Mouse (Mus musculus) embryonic facial prominence, embryonic 12.5 days (tissue): ENCODE results near the gene Btbd35f14. TPM values are rescaled to one million over a fixed set of nuclear protein-coding genes. Genes with fewer than 3 reads are reported as not detected.
"Not testable (repeated sequence)": the region's sequence is repeated elsewhere in the genome, so short reads cannot be mapped to it uniquely, and the experiment has no call there.

Experiments
- ATAC-seq: fragments of 200-750 bp; cut with Nextera tagmentation; 2 replicates; pipeline ENCODE4 v1.8.0; 2017; ENCODE audit not compliant: insufficient number of reproducible peaks, insufficient read depth, low FRiP score, low TSS enrichment
- H3K27ac ChIP-seq: fragments of 300-500 bp; sonication (generic); 2 replicates; pipeline ENCODE4 v1.5.1; 2016; ENCODE audit warnings: mild to moderate bottlenecking
- H3K27me3 ChIP-seq: fragments of 300-500 bp; sonication (generic); 2 replicates; pipeline ENCODE4 v1.6.1; 2016; ENCODE audit warnings: mild to moderate bottlenecking, moderate library complexity
- H3K36me3 ChIP-seq: fragments of 300-500 bp; sonication (generic); 2 replicates; pipeline ENCODE4 v1.6.1; 2016; ENCODE audit warnings: mild to moderate bottlenecking
- H3K4me1 ChIP-seq: fragments of 300-500 bp; sonication (generic); 2 replicates; pipeline ENCODE4 v1.6.1; 2016
- H3K4me2 ChIP-seq: fragments of 300-500 bp; sonication (generic); replicated peaks from 2 replicates; pipeline ENCODE4 v1.6.1; 2016; ENCODE audit warnings: mild to moderate bottlenecking, moderate library complexity
- H3K4me3 ChIP-seq: fragments of 300-500 bp; sonication (generic); 2 replicates; pipeline ENCODE4 v1.5.1; 2016; ENCODE audit warnings: mild to moderate bottlenecking
- H3K9ac ChIP-seq: fragments of 300-500 bp; sonication (generic); 2 replicates; pipeline ENCODE4 v1.6.1; 2016; ENCODE audit warnings: mild to moderate bottlenecking, moderate library complexity
- H3K9me3 ChIP-seq: fragments of 300-500 bp; sonication (generic); 2 replicates; pipeline ENCODE4 v1.6.1; 2016; ENCODE audit warnings: mild to moderate bottlenecking, moderate library complexity
- WGBS: fragments of 180-500 bp; shearing (Covaris S2); methylation state at CpG from one replicate; pipeline ENCODE4 v1.1.7; 2016; 5-methylcytosine and 5-hydroxymethylcytosine counted together
- polyA plus RNA-seq: library from polyadenylated mRNA; unstranded; fragments of >200 nt; fragmentation: Nextera tagmentation; extraction: Ambion mirVana; gene quantifications from 2 replicates; pipeline ENCODE4 v1.2.1, GENCODE M21; 2016

Btbd35f14 gene
- polyA plus RNA-seq = not detected in 2 replicates

- no CpG with 5 or more reads among the region's 3 CpGs for WGBS
- not testable (repeated sequence) for H3K9ac ChIP-seq, H3K4me3 ChIP-seq, H3K4me2 ChIP-seq, H3K4me1 ChIP-seq, H3K27me3 ChIP-seq, H3K36me3 ChIP-seq, H3K27ac ChIP-seq, H3K9me3 ChIP-seq, ATAC-seq
These were observed at the start of gene Btbd35f14 for GRCm38 (mm10) chrX:33702249-33702648. Gene Btbd35f14 (minus strand): TSS chrX:33702349.

DNA sequence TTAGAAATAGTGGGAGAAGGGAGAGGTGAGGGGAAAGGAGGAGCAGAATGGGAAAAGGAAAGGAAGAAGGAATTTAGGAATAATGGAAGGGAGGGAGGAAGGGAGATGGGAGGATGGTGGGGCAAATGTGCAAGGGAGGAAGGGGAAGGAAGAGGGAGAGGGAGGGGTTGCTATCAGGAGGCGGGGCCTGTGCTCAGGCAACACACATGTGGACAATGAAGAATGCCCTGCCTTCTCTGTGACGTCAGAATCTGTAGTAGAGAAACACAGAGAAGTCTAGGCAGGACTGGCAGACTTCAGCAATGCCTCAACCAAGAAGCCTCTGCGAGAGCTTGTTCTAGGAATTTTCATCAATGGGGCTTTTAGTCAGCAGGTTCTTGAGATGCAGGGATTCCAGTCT lies 45.3 kb downstream of the Btbd35f14 start, which contains the start of gene Btbd35f13:
TSS of gene Btbd35f13 (plus strand) at position 301 of the 400 bp plus-strand sequence.
- not testable (repeated sequence) for H3K4me3 ChIP-seq, ATAC-seq, H3K9me3 ChIP-seq, H3K27ac ChIP-seq, H3K36me3 ChIP-seq, H3K4me2 ChIP-seq, H3K9ac ChIP-seq, H3K27me3 ChIP-seq, H3K4me1 ChIP-seq
- WGBS = 68% methylated on average over 2 of the region's 3 CpGs

Other genes starting within 250 kb of the Btbd35f14 start
- gene Btbd35f15, start 125.0 kb downstream of the Btbd35f14 start, polyA plus RNA-seq = not detected in 2 replicates
- not detected in 2 replicates for gene Btbd35f13, start 45.2 kb downstream of the Btbd35f14 start, polyA plus RNA-seq